Mouse (Mus musculus): ENCODE results near the gene Katnbl1. TPM values are rescaled to one million over a fixed set of nuclear protein-coding genes. Genes with fewer than 3 reads are reported as not detected.

Gene Katnbl1
- polyA plus RNA-seq (2012; fragmentation: generic; extraction: Trizol) = 9.0 TPM

- Histone ChIP-seq H3K36me3 (ENCODE audit: control insufficient read depth, insufficient read depth) (no peaks in the 10 kb centered on the region), H3K4me2 (ENCODE audit: low read depth) (peak within 1 kb of the TSS; percentile 86), H3K79me2 (ENCODE audit: control insufficient read depth, insufficient read depth) (peaks cover 49% of the 10 kb centered on the region), H3K4me3 (peak within 1 kb of the TSS; percentile 59), H3ac (ENCODE audit: control insufficient read depth, insufficient read length) (peak within 1 kb of the TSS; percentile 99), H3K27me3 (ENCODE audit: control insufficient read depth, insufficient read depth, insufficient read length) (no peaks in the 10 kb centered on the region)
- TF ChIP-seq TCF12 (IDR thresholded peaks at IDR 0.05; ENCODE audit: insufficient read depth, poor library complexity, severe bottlenecking) = no peak
- TF ChIP-seq REST (IDR thresholded peaks at IDR 0.05; ENCODE audit: insufficient read depth, insufficient read length) = no peak
- peak in 1 of 3 experiments; percentile 35 for TF ChIP-seq MYOG (IDR thresholded peaks at IDR 0.05; ENCODE audit: control insufficient read depth in 1 of 3, insufficient read depth in 1 of 3, insufficient read length in 2 of 3, low read depth in 2 of 3)
- peak; percentile 83 for TF ChIP-seq POLR2AphosphoS2 (IDR thresholded peaks at IDR 0.05; ENCODE audit: insufficient read length, low read depth)
- no peak for TF ChIP-seq CEBPB (IDR thresholded peaks at IDR 0.05; ENCODE audit: insufficient read depth, poor library complexity, severe bottlenecking)
- no peak for TF ChIP-seq TCF3 (IDR thresholded peaks at IDR 0.05; ENCODE audit: insufficient read length, low read depth)
- TF ChIP-seq USF1 (IDR thresholded peaks at IDR 0.05; ENCODE audit: low read depth) = no peak
- TF ChIP-seq POLR2A (IDR thresholded peaks at IDR 0.05; ENCODE audit: insufficient read length, low read depth) = peak; percentile 85
- TF ChIP-seq MYOD1 (IDR thresholded peaks at IDR 0.05; ENCODE audit: control insufficient read depth in 1 of 3, insufficient read length in 2 of 3, low read depth in 2 of 3) = peak in 1 of 3 experiments; percentile 53
- peak; percentile 44 for TF ChIP-seq SRF (IDR thresholded peaks at IDR 0.05; ENCODE audit: control insufficient read depth, insufficient read length, low read depth)
- no peak for TF ChIP-seq MAX (IDR thresholded peaks at IDR 0.05; ENCODE audit: low read depth)
- peak; percentile 45 for TF ChIP-seq E2F4 (IDR thresholded peaks at IDR 0.05; ENCODE audit: insufficient read depth)
These were observed at the start of gene Katnbl1 for GRCm38 (mm10) chr2:112378973-112379898. Gene Katnbl1 (plus strand): TSS chr2:112379211.

- H3K79me2 ChIP-seq (ENCODE audit: control insufficient read depth, insufficient read depth) = no peaks in the 10 kb centered on the region
- H3K27me3 ChIP-seq (ENCODE audit: control insufficient read depth, insufficient read depth, insufficient read length) = no peaks in the 10 kb centered on the region
- no peak overlapping the region for H3K4me2 ChIP-seq (ENCODE audit: low read depth)
- H3ac ChIP-seq (ENCODE audit: control insufficient read depth, insufficient read length) = no peak overlapping the region
- H3K4me3 ChIP-seq = no peak overlapping the region
- no peaks in the 10 kb centered on the region for H3K36me3 ChIP-seq (ENCODE audit: control insufficient read depth, insufficient read depth)
- TF ChIP-seq CEBPB (IDR thresholded peaks at IDR 0.05; ENCODE audit: insufficient read depth, poor library complexity, severe bottlenecking) = no peak
- TF ChIP-seq REST (IDR thresholded peaks at IDR 0.05; ENCODE audit: insufficient read depth, insufficient read length) = no peak
- no peak for TF ChIP-seq MYOD1 (IDR thresholded peaks at IDR 0.05; ENCODE audit: control insufficient read depth in 1 of 3, insufficient read length in 2 of 3, low read depth in 2 of 3)
- TF ChIP-seq SRF (IDR thresholded peaks at IDR 0.05; ENCODE audit: control insufficient read depth, insufficient read length, low read depth) = no peak
- no peak for TF ChIP-seq USF1 (IDR thresholded peaks at IDR 0.05; ENCODE audit: low read depth)
- no peak for TF ChIP-seq POLR2AphosphoS2 (IDR thresholded peaks at IDR 0.05; ENCODE audit: insufficient read length, low read depth)
- no peak for TF ChIP-seq TCF12 (IDR thresholded peaks at IDR 0.05; ENCODE audit: insufficient read depth, poor library complexity, severe bottlenecking)
- no peak for TF ChIP-seq POLR2A (IDR thresholded peaks at IDR 0.05; ENCODE audit: insufficient read length, low read depth)
- no peak for TF ChIP-seq TCF3 (IDR thresholded peaks at IDR 0.05; ENCODE audit: insufficient read length, low read depth)
- TF ChIP-seq MYOG (IDR thresholded peaks at IDR 0.05; ENCODE audit: control insufficient read depth in 1 of 3, insufficient read depth in 1 of 3, insufficient read length in 2 of 3, low read depth in 2 of 3) = no peak
- no peak for TF ChIP-seq E2F4 (IDR thresholded peaks at IDR 0.05; ENCODE audit: insufficient read depth)
- no peak for TF ChIP-seq MAX (IDR thresholded peaks at IDR 0.05; ENCODE audit: low read depth)
These were observed 46.7 kb upstream of the Katnbl1 start for GRCm38 (mm10) chr2:112332051-112332898.

- no peaks in the 10 kb centered on the region for H3K79me2 ChIP-seq (ENCODE audit: control insufficient read depth, insufficient read depth)
- TF ChIP-seq MAX (IDR thresholded peaks at IDR 0.05; ENCODE audit: low read depth) (no peak), SRF (IDR thresholded peaks at IDR 0.05; ENCODE audit: control insufficient read depth, insufficient read length, low read depth) (no peak), MYOD1 (IDR thresholded peaks at IDR 0.05; ENCODE audit: control insufficient read depth in 1 of 3, insufficient read length in 2 of 3, low read depth in 2 of 3) (no peak), MYOG (IDR thresholded peaks at IDR 0.05; ENCODE audit: control insufficient read depth in 1 of 3, insufficient read depth in 1 of 3, insufficient read length in 2 of 3, low read depth in 2 of 3) (no peak), POLR2AphosphoS2 (IDR thresholded peaks at IDR 0.05; ENCODE audit: insufficient read length, low read depth) (no peak), POLR2A (IDR thresholded peaks at IDR 0.05; ENCODE audit: insufficient read length, low read depth) (no peak), E2F4 (IDR thresholded peaks at IDR 0.05; ENCODE audit: insufficient read depth) (no peak), TCF12 (IDR thresholded peaks at IDR 0.05; ENCODE audit: insufficient read depth, poor library complexity, severe bottlenecking) (no peak), USF1 (IDR thresholded peaks at IDR 0.05; ENCODE audit: low read depth) (no peak), CEBPB (IDR thresholded peaks at IDR 0.05; ENCODE audit: insufficient read depth, poor library complexity, severe bottlenecking) (no peak), REST (IDR thresholded peaks at IDR 0.05; ENCODE audit: insufficient read depth, insufficient read length) (no peak), TCF3 (IDR thresholded peaks at IDR 0.05; ENCODE audit: insufficient read length, low read depth) (no peak)
- H3K4me2 ChIP-seq (ENCODE audit: low read depth) = no peak overlapping the region
- no peak overlapping the region for H3K4me3 ChIP-seq
- H3ac ChIP-seq (ENCODE audit: control insufficient read depth, insufficient read length) = no peak overlapping the region
- peaks cover 3% of the 10 kb centered on the region for H3K36me3 ChIP-seq (ENCODE audit: control insufficient read depth, insufficient read depth)
- no peaks in the 10 kb centered on the region for H3K27me3 ChIP-seq (ENCODE audit: control insufficient read depth, insufficient read depth, insufficient read length)
These were observed 41.8 kb upstream of the Katnbl1 start for GRCm38 (mm10) chr2:112337211-112337610.

GRCm38 (mm10) chr2:112339736-112340135 lies 39.3 kb upstream of the Katnbl1 start:
- no peak for TF ChIP-seq POLR2A (IDR thresholded peaks at IDR 0.05; ENCODE audit: insufficient read length, low read depth)
- no peak for TF ChIP-seq SRF (IDR thresholded peaks at IDR 0.05; ENCODE audit: control insufficient read depth, insufficient read length, low read depth)
- TF ChIP-seq USF1 (IDR thresholded peaks at IDR 0.05; ENCODE audit: low read depth) = no peak
- TF ChIP-seq TCF3 (IDR thresholded peaks at IDR 0.05; ENCODE audit: insufficient read length, low read depth) = no peak
- TF ChIP-seq E2F4 (IDR thresholded peaks at IDR 0.05; ENCODE audit: insufficient read depth) = no peak
- TF ChIP-seq MYOD1 (IDR thresholded peaks at IDR 0.05; ENCODE audit: control insufficient read depth in 1 of 3, insufficient read length in 2 of 3, low read depth in 2 of 3) = no peak
- no peak for TF ChIP-seq MAX (IDR thresholded peaks at IDR 0.05; ENCODE audit: low read depth)
- no peak for TF ChIP-seq TCF12 (IDR thresholded peaks at IDR 0.05; ENCODE audit: insufficient read depth, poor library complexity, severe bottlenecking)
- TF ChIP-seq POLR2AphosphoS2 (IDR thresholded peaks at IDR 0.05; ENCODE audit: insufficient read length, low read depth) = no peak
- no peak for TF ChIP-seq CEBPB (IDR thresholded peaks at IDR 0.05; ENCODE audit: insufficient read depth, poor library complexity, severe bottlenecking)
- TF ChIP-seq MYOG (IDR thresholded peaks at IDR 0.05; ENCODE audit: control insufficient read depth in 1 of 3, insufficient read depth in 1 of 3, insufficient read length in 2 of 3, low read depth in 2 of 3) = no peak
- Histone ChIP-seq H3K36me3 (ENCODE audit: control insufficient read depth, insufficient read depth) (peaks cover 11% of the 10 kb centered on the region), H3K27me3 (ENCODE audit: control insufficient read depth, insufficient read depth, insufficient read length) (no peaks in the 10 kb centered on the region), H3K79me2 (ENCODE audit: control insufficient read depth, insufficient read depth) (no peaks in the 10 kb centered on the region), H3ac (ENCODE audit: control insufficient read depth, insufficient read length) (no peak overlapping the region), H3K4me2 (ENCODE audit: low read depth) (no peak overlapping the region), H3K4me3 (no peak overlapping the region)
